Mouse (Mus musculus) liver, embryonic 13.5 days (tissue): ENCODE data around the gene Gas2. TPM values are rescaled to one million over a fixed set of nuclear protein-coding genes. Genes with fewer than 3 reads are reported as not detected.

ENCODE experiments used
- ATAC-seq: fragments of 200-750 bp; cut with Nextera tagmentation; 2 replicates; pipeline ENCODE4 v1.8.0; 2017; ENCODE audit warnings: low read depth, mild to moderate bottlenecking, moderate number of reproducible peaks, moderate library complexity
- DNase-seq: peaks from one replicate; pipeline ENCODE4 v3.0.0; 2022
- H3K27ac ChIP-seq: fragments of 300-500 bp; sonication (generic); 2 replicates; pipeline ENCODE4 v1.5.1; 2015; ENCODE audit warnings: moderate library complexity, mild to moderate bottlenecking, inconsistent platforms
- H3K27me3 ChIP-seq: fragments of 300-500 bp; sonication (generic); 2 replicates; pipeline ENCODE4 v1.6.1; 2015; ENCODE audit warnings: mild to moderate bottlenecking, inconsistent platforms
- H3K36me3 ChIP-seq: fragments of 300-500 bp; sonication (generic); 2 replicates; pipeline ENCODE4 v1.6.1; 2015; ENCODE audit warnings: mild to moderate bottlenecking, inconsistent platforms
- H3K4me1 ChIP-seq: fragments of 300-500 bp; sonication (generic); replicated peaks from 2 replicates; pipeline ENCODE4 v1.6.1; 2015; ENCODE audit warnings: inconsistent platforms
- H3K4me2 ChIP-seq: fragments of 300-500 bp; sonication (generic); 2 replicates; pipeline ENCODE4 v1.6.1; 2015; ENCODE audit warnings: inconsistent platforms, mild to moderate bottlenecking, moderate library complexity
- H3K4me3 ChIP-seq: fragments of 300-500 bp; sonication (generic); replicated peaks from 2 replicates; pipeline ENCODE4 v1.5.1; 2015; ENCODE audit warnings: mild to moderate bottlenecking, inconsistent platforms
- H3K9ac ChIP-seq: fragments of 300-500 bp; sonication (generic); 2 replicates; pipeline ENCODE4 v1.6.1; 2015; ENCODE audit warnings: mild to moderate bottlenecking, inconsistent platforms
- H3K9me3 ChIP-seq: fragments of 300-500 bp; sonication (generic); replicated peaks from 2 replicates; pipeline ENCODE4 v1.6.1; 2016; ENCODE audit warnings: inconsistent platforms
- WGBS: fragments of 180-500 bp; shearing (Covaris S2); methylation state at CpG from one replicate; pipeline ENCODE4 v1.1.7; 2015; ENCODE audit not compliant: insufficient replicate concordance; 5-methylcytosine and 5-hydroxymethylcytosine counted together
- polyA plus RNA-seq: library from polyadenylated mRNA; unstranded; fragments of >200 nt; fragmentation: Nextera tagmentation; extraction: Ambion mirVana; gene quantifications from 2 replicates; pipeline ENCODE4 v1.2.1, GENCODE M21; 2015

Gas2 gene
- polyA plus RNA-seq, 1 experiment from 2014 or later: 6.8 TPM

GRCm38 (mm10) chr7:51931217-51931616 lies 69.4 kb downstream of the Gas2 start:
- WGBS: 71% methylated on average over 4 of the region's 4 CpGs
- no peak overlapping the region for H3K4me2 ChIP-seq
- no peak for ATAC-seq

GRCm38 (mm10) chr7:51937337-51937736 lies 75.5 kb downstream of the Gas2 start:
- no peak overlapping the region for H3K27ac ChIP-seq
- no peak overlapping the region for H3K4me2 ChIP-seq
- H3K27me3 ChIP-seq: no peaks in the 10 kb centered on the region
- no peak for ATAC-seq
- H3K4me3 ChIP-seq: no peak overlapping the region
- DNase-seq: no peak
- no peaks in the 10 kb centered on the region for H3K4me1 ChIP-seq
- H3K36me3 ChIP-seq: no peaks in the 10 kb centered on the region
- no peaks in the 10 kb centered on the region for H3K9me3 ChIP-seq
- 48% methylated on average over 1 of the region's 1 CpGs for WGBS
- no peak overlapping the region for H3K9ac ChIP-seq

More at GRCm38 (mm10) chr7:51931217-51931616, 69.4 kb downstream of the Gas2 start:
- Histone ChIP-seq H3K9ac (no peak overlapping the region), H3K27ac (no peak overlapping the region), H3K4me3 (no peak overlapping the region), H3K36me3 (no peaks in the 10 kb centered on the region), H3K4me1 (no peaks in the 10 kb centered on the region), H3K27me3 (no peaks in the 10 kb centered on the region), H3K9me3 (no peaks in the 10 kb centered on the region)
- no peak for DNase-seq

- Histone ChIP-seq H3K4me3 (no peak overlapping the region), H3K4me2 (no peak overlapping the region), H3K9me3 (no peaks in the 10 kb centered on the region), H3K27me3 (no peaks in the 10 kb centered on the region), H3K36me3 (no peaks in the 10 kb centered on the region), H3K9ac (no peak overlapping the region), H3K4me1 (no peaks in the 10 kb centered on the region), H3K27ac (no peak overlapping the region)
- ATAC-seq (no peak), DNase-seq (no peak)
- 69% methylated on average over 2 of the region's 2 CpGs for WGBS
Observed at GRCm38 (mm10) chr7:51940461-51940860, 78.6 kb downstream of the Gas2 start.

- DNase-seq: no peak
- WGBS: 49% methylated on average over 9 of the region's 9 CpGs
- no peak for ATAC-seq
- Histone ChIP-seq H3K9ac (no peak overlapping the region), H3K4me3 (no peak overlapping the region), H3K27ac (no peak overlapping the region), H3K27me3 (no peaks in the 10 kb centered on the region), H3K4me2 (no peak overlapping the region), H3K36me3 (no peaks in the 10 kb centered on the region), H3K4me1 (no peaks in the 10 kb centered on the region), H3K9me3 (no peaks in the 10 kb centered on the region)
Observed at GRCm38 (mm10) chr7:51955424-51956041, 93.7 kb downstream of the Gas2 start.

- no peaks in the 10 kb centered on the region for H3K36me3 ChIP-seq
- H3K9me3 ChIP-seq: no peaks in the 10 kb centered on the region
- H3K27me3 ChIP-seq: no peaks in the 10 kb centered on the region
- H3K27ac ChIP-seq: no peak overlapping the region
- DNase-seq (no peak), ATAC-seq (no peak)
- H3K4me1 ChIP-seq: no peaks in the 10 kb centered on the region
- no peak overlapping the region for H3K4me2 ChIP-seq
- no peak overlapping the region for H3K4me3 ChIP-seq
- no peak overlapping the region for H3K9ac ChIP-seq
Observed at GRCm38 (mm10) chr7:51957766-51958165, 96.0 kb downstream of the Gas2 start.

- Histone ChIP-seq H3K4me3 (no peak overlapping the region), H3K4me1 (no peaks in the 10 kb centered on the region), H3K4me2 (no peak overlapping the region), H3K27me3 (no peaks in the 10 kb centered on the region), H3K9ac (no peak overlapping the region), H3K27ac (no peak overlapping the region), H3K36me3 (no peaks in the 10 kb centered on the region), H3K9me3 (no peaks in the 10 kb centered on the region)
- ATAC-seq: no peak
- DNase-seq: no peak
- 57% methylated on average over 6 of the region's 6 CpGs for WGBS
Observed at GRCm38 (mm10) chr7:51960698-51961374, 99.0 kb downstream of the Gas2 start.

- Histone ChIP-seq H3K4me1 (no peaks in the 10 kb centered on the region), H3K9me3 (no peaks in the 10 kb centered on the region), H3K9ac (no peak overlapping the region), H3K4me2 (no peak overlapping the region), H3K4me3 (no peak overlapping the region), H3K36me3 (no peaks in the 10 kb centered on the region), H3K27me3 (no peaks in the 10 kb centered on the region), H3K27ac (no peak overlapping the region)
- 71% methylated on average over 10 of the region's 10 CpGs for WGBS
- no peak for ATAC-seq
- DNase-seq: no peak
Observed at GRCm38 (mm10) chr7:51962219-51962952, 100.6 kb downstream of the Gas2 start.

- Histone ChIP-seq H3K27ac (no peak overlapping the region), H3K9ac (no peak overlapping the region), H3K36me3 (no peaks in the 10 kb centered on the region), H3K9me3 (no peaks in the 10 kb centered on the region), H3K4me3 (no peak overlapping the region), H3K4me2 (no peak overlapping the region), H3K4me1 (no peaks in the 10 kb centered on the region), H3K27me3 (no peaks in the 10 kb centered on the region)
- ATAC-seq (no peak), DNase-seq (no peak)
- 68% methylated on average over 7 of the region's 7 CpGs for WGBS
Observed at GRCm38 (mm10) chr7:51964681-51965080, 102.9 kb downstream of the Gas2 start.

GRCm38 (mm10) chr7:51967581-51967980 lies 105.8 kb downstream of the Gas2 start:
- no peak overlapping the region for H3K27ac ChIP-seq
- no peak overlapping the region for H3K9ac ChIP-seq
- H3K4me1 ChIP-seq: no peaks in the 10 kb centered on the region
- no peak overlapping the region for H3K4me2 ChIP-seq
- ATAC-seq (no peak), DNase-seq (no peak)
- WGBS: 55% methylated on average over 4 of the region's 4 CpGs
- H3K36me3 ChIP-seq: no peaks in the 10 kb centered on the region
- H3K9me3 ChIP-seq: no peaks in the 10 kb centered on the region
- H3K4me3 ChIP-seq: no peak overlapping the region
- H3K27me3 ChIP-seq: no peaks in the 10 kb centered on the region

- DNase-seq: no peak
- no peaks in the 10 kb centered on the region for H3K36me3 ChIP-seq
- ATAC-seq: no peak
- H3K4me2 ChIP-seq: no peak overlapping the region
- no peak overlapping the region for H3K4me3 ChIP-seq
- no peaks in the 10 kb centered on the region for H3K27me3 ChIP-seq
- no peaks in the 10 kb centered on the region for H3K4me1 ChIP-seq
- H3K27ac ChIP-seq: no peak overlapping the region
- no peaks in the 10 kb centered on the region for H3K9me3 ChIP-seq
- H3K9ac ChIP-seq: no peak overlapping the region
Observed at GRCm38 (mm10) chr7:51969379-51969778, 107.6 kb downstream of the Gas2 start.

- no peak overlapping the region for H3K4me2 ChIP-seq
- no peak overlapping the region for H3K4me3 ChIP-seq
- WGBS: 28% methylated on average over 6 of the region's 6 CpGs
- no peaks in the 10 kb centered on the region for H3K9me3 ChIP-seq
- DNase-seq (no peak), ATAC-seq (no peak)
- no peak overlapping the region for H3K27ac ChIP-seq
- H3K36me3 ChIP-seq: no peaks in the 10 kb centered on the region
- H3K4me1 ChIP-seq: peaks cover 8% of the 10 kb centered on the region
- no peak overlapping the region for H3K9ac ChIP-seq
- no peaks in the 10 kb centered on the region for H3K27me3 ChIP-seq
Observed at GRCm38 (mm10) chr7:51972252-51972855, 110.5 kb downstream of the Gas2 start.
